Mouse (Mus musculus): ENCODE results near the gene Gm20388.

The Gm20388 gene

DNA sequence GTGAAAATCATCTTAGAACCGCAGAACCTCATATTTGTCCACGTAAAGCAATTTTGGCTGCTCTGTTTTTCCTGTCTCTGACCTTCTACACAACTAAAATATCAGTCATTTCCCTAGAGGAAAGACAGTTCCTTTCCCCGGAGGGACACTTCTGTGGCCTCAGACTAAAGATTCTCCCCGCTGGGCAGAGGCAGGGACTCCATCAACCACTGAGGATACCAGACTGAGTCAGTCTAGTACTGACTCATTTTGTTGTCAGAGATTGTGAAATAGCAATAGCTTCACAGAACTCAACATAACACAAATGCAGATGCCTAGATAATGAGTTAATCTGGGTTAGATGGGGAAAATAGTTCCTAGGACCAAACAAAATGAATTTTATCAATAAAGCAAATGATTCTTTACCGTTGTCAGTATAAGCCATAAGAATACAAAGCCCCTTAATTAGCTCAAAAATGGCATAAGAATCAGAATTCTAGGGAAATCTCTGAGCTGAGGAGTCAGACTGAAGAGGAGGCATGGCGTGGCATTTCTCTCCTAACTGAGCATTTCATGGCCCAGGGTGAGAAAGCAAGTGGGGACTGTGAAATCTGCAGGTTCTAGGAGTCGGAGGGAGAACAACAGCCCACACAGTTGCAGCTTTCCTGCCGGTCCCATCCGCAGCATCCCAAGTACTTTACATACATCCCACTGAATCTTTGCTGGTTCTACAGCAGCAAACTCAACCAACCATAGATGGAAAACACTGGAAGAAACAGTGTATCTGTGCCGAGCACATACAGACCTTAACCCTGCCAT lies 3781.7 kb downstream of the Gm20388 start:
- no peak for DNase-seq (ENCODE audit: extremely low spot score, low spot score)

DNA sequence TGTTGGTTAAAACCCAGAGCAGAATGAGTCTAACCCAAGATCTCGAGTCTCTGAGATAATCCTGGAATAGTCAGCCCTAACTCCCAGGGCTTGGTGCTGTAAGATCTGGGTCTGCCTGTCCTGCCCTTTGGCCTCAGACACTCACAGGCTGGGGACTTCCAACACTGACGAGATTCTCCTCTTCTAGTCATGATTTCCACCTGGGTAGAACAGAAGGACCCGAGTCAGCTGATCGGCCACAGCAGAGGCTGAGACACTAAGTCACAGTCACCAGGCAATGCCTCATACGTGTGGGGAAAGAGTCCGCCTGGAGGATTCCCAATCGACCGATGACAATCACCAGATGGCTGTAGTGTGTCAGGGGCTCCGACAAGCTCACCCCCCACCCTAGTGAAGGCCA lies 3785.5 kb downstream of the Gm20388 start:
- DNase-seq (ENCODE audit: extremely low spot score, low spot score), result no peak

DNA sequence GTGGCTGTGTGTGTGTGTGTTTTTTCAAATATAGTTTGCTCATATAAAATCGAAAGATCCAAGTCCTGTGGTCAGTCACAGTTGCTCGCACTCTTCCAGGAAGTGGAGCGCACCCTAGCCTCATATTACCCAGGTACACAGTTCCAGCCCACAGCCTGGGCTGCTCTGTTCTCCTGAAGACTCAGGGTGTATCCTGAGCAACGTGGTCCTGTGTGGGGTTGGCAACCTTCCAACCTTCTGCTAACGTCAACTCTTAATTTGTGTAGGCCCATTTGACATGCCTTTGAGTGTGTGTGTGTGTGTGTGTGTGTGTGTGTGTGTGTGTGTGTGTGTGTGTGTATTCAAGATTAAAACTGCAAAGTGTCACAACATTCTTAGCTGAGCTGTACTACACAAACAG lies 3786.7 kb downstream of the Gm20388 start:
- DNase-seq (ENCODE audit: extremely low spot score, low spot score), result no peak

DNA sequence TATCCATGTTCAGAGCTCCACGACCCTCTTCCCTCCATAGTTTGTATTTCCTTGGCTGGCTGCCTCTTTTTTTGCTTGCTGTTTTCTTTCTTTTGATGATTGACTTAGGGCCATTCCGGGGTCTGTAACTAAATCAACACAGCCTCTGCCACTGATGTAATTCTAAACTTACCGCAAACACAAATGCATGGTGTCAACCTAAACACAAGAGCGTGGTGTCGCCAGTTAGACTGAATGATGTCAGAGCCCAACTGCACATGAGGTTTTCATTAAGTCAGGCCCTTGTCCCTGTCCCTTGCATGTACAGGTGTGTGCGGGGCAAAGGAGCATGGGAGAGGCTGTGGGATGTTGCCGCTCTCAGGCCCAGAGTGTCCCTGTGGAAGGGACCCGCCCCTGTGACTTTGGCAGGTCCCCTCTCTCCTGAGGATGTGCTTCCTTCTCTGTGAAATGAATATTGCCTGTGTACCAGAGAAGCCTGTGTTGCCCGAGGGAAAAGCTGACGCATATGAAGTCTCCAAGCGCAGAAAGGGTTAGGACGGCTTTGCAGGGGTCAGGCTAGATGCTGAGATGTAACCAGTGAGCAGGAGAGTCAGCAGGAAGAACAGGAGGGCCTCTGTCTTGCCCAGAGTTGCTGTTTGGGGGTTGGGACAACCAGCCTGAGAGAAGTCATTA lies 3789.9 kb downstream of the Gm20388 start:
- no peak for DNase-seq (ENCODE audit: extremely low spot score, low spot score)

DNA sequence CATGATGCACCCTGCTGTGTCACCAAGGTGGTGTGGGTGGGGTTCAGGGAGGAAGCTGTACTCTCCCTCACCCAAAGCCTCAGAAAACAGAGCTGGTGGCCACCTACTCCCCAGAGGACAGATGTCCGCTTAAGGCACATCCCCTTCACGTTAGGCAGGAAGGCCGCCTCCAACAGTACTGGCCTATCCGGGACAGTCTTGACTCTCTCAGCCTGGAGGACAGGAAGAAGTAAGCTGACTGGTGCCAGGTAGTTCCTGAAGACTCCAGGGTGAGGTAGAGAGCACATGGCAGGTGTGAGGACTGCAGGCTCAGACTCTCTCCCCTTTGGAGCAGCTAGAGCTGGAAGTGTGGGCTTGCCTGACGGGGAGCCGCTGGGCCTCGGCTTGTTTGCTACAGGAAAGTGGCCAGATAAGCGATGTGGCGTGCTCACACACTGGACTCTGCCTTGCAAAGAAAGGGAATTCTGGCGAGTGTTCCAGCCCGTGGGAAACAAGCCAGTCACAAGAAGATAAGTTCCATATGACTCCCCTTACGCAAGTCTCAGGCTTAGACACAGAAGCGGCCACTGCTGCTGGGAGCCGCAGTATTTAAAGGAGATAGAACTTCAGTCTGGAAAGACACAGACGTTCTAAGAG lies 3791.4 kb downstream of the Gm20388 start:
- DNase-seq (ENCODE audit: extremely low spot score, low spot score), result no peak

DNA sequence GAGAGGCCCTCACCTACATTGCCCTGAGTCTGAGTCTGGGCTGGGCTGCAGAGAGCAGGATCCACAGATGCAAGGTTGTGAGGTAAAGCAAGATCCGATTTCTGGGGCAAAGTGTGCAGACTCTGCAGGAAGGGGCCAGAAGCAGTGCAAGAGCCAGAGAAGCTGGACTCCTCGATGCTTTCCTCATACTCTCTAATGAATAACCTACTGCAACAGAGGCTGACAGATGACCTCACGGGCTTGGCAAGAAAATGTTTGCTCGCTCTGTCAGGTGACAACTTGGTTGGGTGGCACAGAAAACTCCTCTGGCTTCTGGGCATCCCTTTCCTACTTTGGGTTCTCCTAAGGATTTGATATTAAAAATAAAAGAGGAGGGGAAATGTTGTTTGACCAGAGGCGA lies 3794.7 kb downstream of the Gm20388 start:
- DNase-seq (ENCODE audit: extremely low spot score, low spot score), result no peak

DNA sequence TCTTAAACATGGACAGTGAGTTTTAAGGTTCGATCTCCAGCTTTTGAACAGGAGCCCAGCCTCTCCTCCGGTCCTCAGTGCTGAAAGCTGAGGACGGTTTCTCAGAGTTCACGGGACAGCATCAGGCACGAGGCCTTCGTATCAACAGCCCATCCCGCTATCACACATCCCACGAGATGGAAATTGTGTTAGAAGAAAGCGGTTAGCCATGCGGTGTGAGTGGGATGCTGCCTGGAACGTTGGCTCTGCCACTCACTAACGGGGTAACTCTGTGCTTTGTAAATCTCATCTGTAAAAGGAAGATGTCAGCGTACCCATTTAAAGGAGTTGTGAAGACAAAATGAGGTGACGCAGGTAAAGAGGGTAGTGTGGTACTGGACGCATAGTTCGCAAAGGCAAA lies 3796.5 kb downstream of the Gm20388 start:
- no peak for DNase-seq (ENCODE audit: extremely low spot score, low spot score)

DNA sequence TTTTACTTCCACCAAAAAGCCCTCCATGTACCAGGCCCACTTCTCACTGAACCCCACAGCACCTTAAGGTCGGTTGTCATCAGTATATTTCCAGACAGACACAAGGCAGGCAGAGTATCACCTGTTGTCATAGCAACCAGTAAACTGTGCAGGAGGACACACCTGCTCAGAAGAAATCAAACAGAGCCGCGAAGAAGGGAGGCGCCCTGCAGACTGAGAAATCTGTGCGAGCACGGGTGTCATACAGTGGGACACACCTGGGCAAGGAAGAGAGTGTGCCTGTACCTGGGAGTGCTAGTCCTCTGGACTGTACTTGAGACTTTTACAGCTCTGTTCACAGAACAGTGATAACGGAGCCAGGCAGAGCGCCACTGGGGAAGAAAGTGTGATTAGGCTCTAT lies 3798.1 kb downstream of the Gm20388 start:
- no peak for DNase-seq (ENCODE audit: extremely low spot score, low spot score)

DNA sequence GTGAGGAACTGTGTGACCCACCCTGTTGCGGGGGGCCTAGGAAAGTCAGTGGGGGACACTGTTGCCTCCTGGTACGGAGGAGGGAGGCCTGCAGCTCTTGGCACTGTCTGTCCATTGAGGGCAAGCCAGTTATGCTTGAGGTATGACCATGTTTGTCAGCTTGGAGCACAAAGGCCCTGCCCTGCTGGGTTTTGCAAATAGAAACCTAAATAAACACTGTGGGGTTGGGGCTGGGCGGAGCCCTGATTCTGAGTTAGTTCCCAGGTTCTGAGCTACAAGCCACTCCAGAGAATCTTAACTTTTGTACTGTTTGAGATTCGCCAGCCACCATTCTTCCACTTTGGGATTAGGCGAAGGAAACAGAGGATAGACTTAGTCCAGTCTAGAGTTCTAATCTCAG lies 3799.7 kb downstream of the Gm20388 start:
- no peak for DNase-seq (ENCODE audit: extremely low spot score, low spot score)

DNA sequence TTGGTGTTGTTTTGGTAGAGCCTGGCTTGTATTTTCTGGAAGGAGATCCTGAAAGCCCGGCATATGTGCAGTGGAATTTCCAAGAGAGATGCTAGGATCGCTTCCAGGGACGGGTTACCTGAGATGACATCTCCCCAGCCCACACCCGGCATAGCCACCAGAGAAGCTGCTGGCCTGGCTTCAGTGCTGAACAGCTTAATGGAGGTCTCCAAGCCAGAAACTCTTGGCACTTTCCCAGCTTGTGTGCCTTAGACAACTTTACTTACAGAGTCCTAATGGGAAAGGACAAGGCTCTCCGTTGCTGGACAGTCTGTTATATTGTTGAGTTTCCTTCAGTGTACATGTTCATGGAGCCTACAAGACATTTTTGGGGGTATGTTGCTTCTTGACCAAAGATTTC lies 3803.8 kb downstream of the Gm20388 start:
- no peak for DNase-seq (ENCODE audit: extremely low spot score, low spot score)

DNA sequence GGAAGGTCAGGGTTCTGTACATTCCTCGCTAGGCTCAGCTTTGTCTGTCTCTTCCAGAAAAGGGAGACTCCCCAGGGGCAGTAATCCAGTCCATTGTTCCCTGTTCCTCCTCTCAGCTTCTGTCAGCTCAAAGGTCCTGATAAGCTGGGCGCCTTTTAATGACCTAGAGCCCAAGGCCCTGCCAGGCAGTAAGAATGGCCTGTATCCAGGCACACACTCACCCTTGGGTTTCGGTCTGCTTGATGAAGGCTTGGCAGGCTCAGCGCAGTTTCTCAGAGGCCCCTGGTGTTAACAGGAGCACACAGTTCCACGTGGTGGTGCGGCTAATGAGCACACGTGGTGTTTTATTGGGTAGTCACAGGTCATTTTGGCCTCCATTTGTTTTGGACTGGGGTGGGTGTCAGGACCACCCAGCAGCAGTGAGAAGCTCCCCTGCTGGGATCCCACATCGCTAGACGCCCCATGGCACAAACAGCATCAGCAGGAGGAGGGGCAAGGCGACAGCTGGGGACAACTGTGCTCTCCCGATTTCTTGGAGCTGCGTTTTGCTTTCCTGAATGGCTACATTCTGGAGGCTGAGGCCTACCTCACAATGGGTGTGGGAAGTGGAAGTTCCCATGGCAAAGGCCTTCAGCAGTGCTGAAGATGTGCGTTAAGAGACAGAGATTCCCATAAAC lies 3805.4 kb downstream of the Gm20388 start:
- DNase-seq (ENCODE audit: extremely low spot score, low spot score), result no peak

DNA sequence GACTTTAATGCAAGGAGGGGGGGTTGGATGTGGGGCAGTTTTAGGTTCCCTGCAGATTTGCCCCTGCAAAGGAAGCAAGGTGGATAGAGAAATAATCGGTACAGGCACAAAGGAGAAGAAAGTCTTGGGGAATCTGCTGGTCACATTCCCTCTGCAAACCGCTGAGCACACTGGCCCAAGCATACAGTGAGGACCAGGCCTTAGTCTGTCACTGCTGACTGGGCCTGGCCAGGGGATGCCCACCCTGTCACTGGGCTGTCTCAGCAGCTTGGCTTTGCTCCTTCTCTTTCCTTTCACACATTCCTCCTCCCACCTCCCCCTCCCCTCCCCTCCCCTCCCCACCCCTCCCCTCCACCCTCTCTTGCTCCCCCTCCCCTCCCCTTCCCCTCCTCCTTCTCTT lies 3806.5 kb downstream of the Gm20388 start:
- DNase-seq (ENCODE audit: extremely low spot score, low spot score), result no peak

DNA sequence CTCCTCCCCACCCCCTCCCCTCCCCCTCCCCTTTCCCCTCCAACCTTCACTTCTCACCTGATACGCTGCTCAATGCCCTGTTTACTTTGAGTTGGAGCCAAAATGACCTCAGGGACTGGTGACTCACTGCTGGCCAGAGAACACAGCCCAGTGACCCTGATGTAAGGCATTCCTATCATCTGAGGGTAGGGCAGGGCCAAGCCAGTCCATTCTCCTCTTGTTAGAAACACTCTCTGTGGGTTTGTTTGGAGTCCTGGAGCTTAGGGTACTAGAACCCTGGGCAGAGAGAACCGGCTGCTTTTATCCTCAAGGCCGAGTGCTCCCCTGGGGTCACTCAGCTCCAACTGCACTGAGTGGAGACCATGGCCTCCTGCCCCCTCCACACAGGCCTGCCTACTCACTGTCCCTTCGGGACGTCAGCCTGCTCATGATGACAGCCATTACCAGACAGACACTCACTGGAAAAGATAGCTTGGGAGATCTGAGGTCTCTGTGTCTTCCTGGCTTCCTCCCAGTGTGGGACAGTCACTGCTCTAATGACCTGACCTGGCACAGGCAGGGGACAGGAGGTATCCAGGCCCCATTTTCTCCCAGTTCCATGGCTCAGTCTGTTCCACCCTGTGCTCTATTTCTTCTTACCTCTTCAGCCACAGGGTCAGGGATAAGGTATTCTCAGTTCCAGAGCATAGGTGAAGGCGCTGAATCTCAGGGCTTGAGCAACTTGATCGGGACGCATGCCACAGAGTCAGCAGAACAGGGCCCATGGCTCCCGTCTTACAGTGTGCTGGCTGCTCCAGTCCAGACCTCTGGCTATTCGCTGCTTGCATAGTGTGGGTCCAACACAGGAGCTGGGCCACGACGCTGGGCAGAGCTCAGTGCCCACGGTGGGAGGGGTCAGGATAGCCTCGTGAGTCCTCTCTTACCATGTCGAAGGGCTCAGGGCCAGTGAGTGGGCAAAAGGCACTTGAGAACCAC lies 3807.2 kb downstream of the Gm20388 start:
- DNase-seq (ENCODE audit: extremely low spot score, low spot score), result no peak

DNA sequence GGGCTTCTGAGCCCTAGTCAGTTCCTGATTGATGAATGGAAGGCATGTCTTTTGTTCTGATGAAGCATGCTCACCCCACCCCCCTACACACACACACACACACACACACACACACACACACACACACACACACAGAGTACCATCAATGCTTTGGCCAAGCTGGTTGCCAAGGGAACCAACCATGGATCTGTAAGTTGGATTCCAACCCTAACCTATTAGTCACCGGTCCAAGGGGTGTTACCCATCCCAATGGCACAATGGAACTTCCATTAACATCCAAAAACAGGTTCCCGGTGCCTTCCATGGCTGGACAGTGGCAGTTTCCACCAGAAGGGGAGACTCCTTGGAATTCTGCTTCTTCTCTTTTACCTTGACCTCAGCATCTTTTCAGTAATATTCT lies 3808.1 kb downstream of the Gm20388 start:
- DNase-seq (ENCODE audit: extremely low spot score, low spot score), result no peak

DNA sequence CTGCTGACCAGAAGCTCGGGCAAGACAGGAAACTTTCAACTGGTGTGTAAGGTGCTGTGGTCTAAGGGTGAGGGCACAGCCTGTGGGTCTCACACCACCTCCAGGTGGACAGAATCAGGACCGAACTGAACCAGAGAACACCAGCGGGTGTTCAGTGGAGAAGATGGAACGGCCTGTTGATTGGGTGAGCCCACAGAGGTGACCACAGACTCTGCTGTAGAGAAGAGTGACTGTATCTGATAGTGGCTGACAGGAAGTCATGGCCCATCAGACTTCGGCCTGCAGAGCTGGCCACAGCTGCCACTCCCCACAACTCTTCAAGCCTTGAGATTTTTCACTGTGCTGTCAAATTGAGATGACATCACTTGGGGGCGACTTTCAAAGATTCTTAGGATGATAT lies 3808.6 kb downstream of the Gm20388 start:
- no peak for DNase-seq (ENCODE audit: extremely low spot score, low spot score)

DNA sequence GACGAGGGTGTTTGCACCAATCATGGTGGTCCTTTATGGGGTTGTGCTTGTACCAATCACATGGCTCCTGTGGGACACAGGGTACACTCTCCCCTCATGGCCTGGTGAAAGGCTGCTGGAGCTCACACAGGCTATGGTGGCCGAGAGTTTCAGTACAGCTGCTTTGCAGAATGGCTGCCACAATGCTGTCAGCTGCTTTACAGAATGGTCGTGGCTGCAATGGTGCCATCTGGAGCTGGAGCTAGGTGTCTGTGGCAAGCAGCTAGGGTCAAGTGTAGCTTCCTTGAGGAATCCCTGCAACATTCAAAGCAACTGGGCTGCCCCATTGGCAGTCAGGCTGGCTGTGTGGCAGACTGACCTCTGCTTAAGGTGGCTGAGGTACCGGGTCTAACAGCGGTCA lies 3809.2 kb downstream of the Gm20388 start:
- no peak for DNase-seq (ENCODE audit: extremely low spot score, low spot score)

DNA sequence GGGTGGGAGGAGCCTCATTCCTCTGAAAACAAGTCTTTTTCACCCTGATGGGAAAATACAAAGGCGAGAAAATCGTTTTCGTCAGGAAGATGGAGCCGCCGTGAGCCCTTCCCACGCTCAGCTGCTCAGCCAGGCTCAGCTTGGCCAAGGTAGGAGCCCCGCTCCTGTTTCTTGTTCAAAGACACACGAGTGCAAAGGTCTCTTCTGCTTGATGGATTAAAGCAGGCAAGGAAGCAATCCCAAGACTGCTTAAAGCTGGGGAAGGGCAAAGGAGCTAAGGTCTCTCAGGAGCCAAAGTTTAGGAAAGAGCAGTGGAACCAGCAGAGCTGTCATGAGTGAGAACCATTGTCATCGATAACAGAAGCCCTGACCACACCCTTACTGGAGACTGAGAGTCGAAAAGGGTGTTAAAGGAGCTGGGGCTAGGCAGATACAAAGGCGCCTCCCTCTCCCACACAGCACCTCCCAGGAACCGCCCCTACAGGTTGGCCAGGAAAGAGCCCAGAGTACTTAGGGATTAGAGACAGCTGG lies 3809.9 kb downstream of the Gm20388 start:
- DNase-seq (ENCODE audit: extremely low spot score, low spot score), result no peak

DNA sequence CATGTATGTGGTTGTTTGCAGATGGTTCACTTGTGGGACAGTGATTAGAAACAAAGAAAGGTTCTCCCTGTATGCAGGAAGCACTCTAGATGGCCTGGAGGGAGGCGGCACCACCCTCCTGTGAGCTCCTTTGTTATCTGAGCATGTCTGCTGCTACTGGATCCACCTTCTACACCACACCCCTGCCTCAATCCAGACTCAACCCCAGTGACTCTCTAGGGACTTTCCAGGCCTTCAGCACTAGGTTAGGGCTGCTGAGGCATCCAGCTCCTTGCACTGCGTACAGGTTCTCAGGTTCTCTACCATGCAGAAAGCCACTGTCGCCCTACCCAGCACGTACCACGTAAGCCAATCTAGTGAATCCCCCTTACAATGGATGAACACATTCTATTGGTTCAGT lies 3811.6 kb downstream of the Gm20388 start:
- DNase-seq (ENCODE audit: extremely low spot score, low spot score), result no peak

DNA sequence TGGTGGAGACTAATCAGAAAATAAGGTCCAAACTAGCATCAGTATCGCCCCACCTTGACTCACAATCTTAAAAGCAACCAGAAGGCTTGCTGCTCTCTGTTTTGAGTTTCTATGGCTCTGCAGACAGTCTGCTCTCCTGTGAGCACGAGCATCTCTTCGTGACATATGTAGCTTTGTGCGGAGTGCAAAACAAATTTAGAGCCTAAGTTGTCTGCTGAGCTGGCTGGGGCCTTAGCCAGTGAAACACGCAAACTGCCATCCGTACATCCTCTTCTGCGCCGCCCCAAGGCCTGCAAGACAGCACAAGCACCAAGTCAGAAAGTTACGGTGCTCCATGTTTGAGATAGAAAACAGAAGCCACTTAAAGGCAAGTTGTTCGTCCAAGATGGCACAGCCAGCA lies 3814.1 kb downstream of the Gm20388 start:
- no peak for DNase-seq (ENCODE audit: extremely low spot score, low spot score)

DNA sequence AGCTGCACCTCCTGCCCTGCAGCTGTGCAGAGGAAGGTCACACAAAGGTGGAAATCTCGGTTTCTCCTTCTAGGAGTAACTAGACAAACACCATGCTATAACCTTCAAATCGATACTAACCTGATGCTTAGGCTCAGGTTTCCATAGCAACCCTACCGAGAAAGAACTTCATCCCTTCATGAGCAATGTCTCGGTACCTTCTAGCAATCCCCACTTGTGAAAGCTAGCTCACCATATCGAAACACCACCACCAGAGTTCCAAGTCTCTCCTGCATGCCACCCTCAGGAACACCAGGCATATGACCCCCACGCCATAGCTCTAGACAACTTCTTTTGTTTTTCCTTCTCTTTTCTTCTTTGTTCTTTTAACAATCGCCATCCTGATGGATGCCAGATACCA lies 3814.6 kb downstream of the Gm20388 start:
- no peak for DNase-seq (ENCODE audit: extremely low spot score, low spot score)

DNA sequence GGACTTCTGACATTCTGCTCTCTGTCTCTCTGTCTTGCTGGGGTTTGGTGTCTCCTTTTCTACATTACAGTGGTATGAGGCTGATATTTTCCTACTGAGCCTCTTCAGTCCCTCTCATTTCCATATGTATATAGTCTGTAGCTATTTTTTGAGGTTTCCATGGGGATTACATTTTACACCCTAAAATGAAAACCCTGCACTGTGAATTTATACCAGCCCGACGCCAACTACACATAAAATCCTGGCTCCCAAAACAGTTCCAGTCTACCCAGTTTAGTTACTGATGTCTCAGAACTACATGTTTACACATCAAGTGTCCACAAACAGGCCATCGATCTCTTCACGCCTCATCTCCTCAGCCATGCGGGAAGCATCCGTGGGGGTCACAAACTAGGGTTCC lies 3816.1 kb downstream of the Gm20388 start:
- DNase-seq (ENCODE audit: extremely low spot score, low spot score), result no peak
